Mouse (Mus musculus) liver, embryonic 14.5 days (tissue): Measurements from ENCODE around the gene Abr. TPM values are rescaled to one million over a fixed set of nuclear protein-coding genes. Genes with fewer than 3 reads are reported as not detected.

ENCODE experiments used
- ATAC-seq: fragments of 200-750 bp; cut with Nextera tagmentation; 2 replicates; pipeline ENCODE4 v1.8.0; 2017; ENCODE audit warnings: moderate number of reproducible peaks, mild to moderate bottlenecking, moderate library complexity; ENCODE audit not compliant: insufficient read depth
- DNase-seq, 3 experiments: peaks; one replicate each; pipeline ENCODE4 v3.0.0-alpha.2; 2012 to 2013; ENCODE audit warnings: low read depth in 3 of 3, low spot score in 3 of 3
- H3K27ac ChIP-seq: fragments of 300-500 bp; sonication (generic); 2 replicates; pipeline ENCODE4 v1.5.1; 2014; ENCODE audit warnings: moderate library complexity, mild to moderate bottlenecking, control low read depth, inconsistent platforms
- H3K27me3 ChIP-seq: fragments of 300-500 bp; sonication (generic); 2 replicates; pipeline ENCODE4 v1.6.1; 2014; ENCODE audit warnings: mild to moderate bottlenecking, low read length, moderate library complexity; ENCODE audit not compliant: control insufficient read depth, insufficient read depth
- H3K36me3 ChIP-seq: fragments of 300-500 bp; sonication (generic); replicated peaks from 2 replicates; pipeline ENCODE4 v1.6.1; 2014; ENCODE audit warnings: low read depth; ENCODE audit not compliant: control insufficient read depth, insufficient read depth
- H3K4me1 ChIP-seq, 2 experiments: fragments of 200-500 bp in 1 of 2; fragments of 300-500 bp in 1 of 2; sonication (generic) in 1 of 2; replicated peaks; 2 replicates each; pipeline ENCODE4 v1.6.1; 2012 to 2014; ENCODE audit warnings: antibody characterized with exemption in 1 of 2, inconsistent platforms in 1 of 2, low read length in 1 of 2; ENCODE audit not compliant: control insufficient read depth in 2 of 2, insufficient read depth in 2 of 2
- H3K4me2 ChIP-seq: fragments of 300-500 bp; sonication (generic); 2 replicates; pipeline ENCODE4 v1.6.1; 2014; ENCODE audit warnings: low read depth, mild to moderate bottlenecking, control low read depth, moderate library complexity
- H3K4me3 ChIP-seq, 2 experiments: fragments of 200-500 bp in 1 of 2; fragments of 300-500 bp in 1 of 2; sonication (generic) in 1 of 2; 2 replicates each; pipeline ENCODE4 v1.5.1; 2012 to 2014; ENCODE audit warnings: low read depth in 2 of 2, low read length in 2 of 2, mild to moderate bottlenecking in 2 of 2, control low read depth in 1 of 2, inconsistent platforms in 1 of 2, moderate library complexity in 1 of 2; ENCODE audit not compliant: insufficient read depth in 1 of 2
- H3K9ac ChIP-seq: fragments of 300-500 bp; sonication (generic); replicated peaks from 2 replicates; pipeline ENCODE4 v1.6.1; 2014; ENCODE audit warnings: mild to moderate bottlenecking, control low read depth, moderate library complexity
- H3K9me3 ChIP-seq: fragments of 300-500 bp; sonication (generic); 2 replicates; pipeline ENCODE4 v1.6.1; 2016; ENCODE audit warnings: low read length, mixed read lengths; ENCODE audit not compliant: control insufficient read depth
- CTCF ChIP-seq: IDR thresholded peaks from 2 replicates; pipeline ENCODE4 v1.5.1; 2016; ENCODE audit warnings: antibody characterized with exemption, low read depth, control low read depth
- EP300 ChIP-seq: IDR thresholded peaks from 2 replicates; pipeline ENCODE4 v1.6.1; 2016; ENCODE audit warnings: antibody characterized with exemption, low read depth
- WGBS: fragments of 180-500 bp; shearing (Covaris S2); extraction: QIAGEN DNeasy Blood & Tissue Kit; methylation state at CpG from one replicate; pipeline ENCODE4 v1.1.7; 2014; ENCODE audit not compliant: insufficient replicate concordance; 5-methylcytosine and 5-hydroxymethylcytosine counted together
- polyA plus RNA-seq, 2 experiments: library from polyadenylated mRNA; depleted of rRNA in 1 of 2; stranded (reverse) in 1 of 2; unstranded in 1 of 2; fragments of >200 nt; fragmentation: Nextera tagmentation in 1 of 2; extraction: Ambion mirVana in 1 of 2; gene quantifications; 2 replicates each; pipeline versions ENCODE4 v1.2.1 to v1.2.3; 2012 to 2014

Abr gene
- polyA plus RNA-seq, 2 experiments, result 2.3 to 3.3 TPM

- TF ChIP-seq EP300 (peak; percentile 50), CTCF (no peak)
- Histone ChIP-seq H3K27ac (peak overlapping the region; percentile 20; the same call in 1 of the 2 replicates), H3K36me3 (no peaks in the 10 kb centered on the region), H3K4me2 (no peak overlapping the region; the same call in 1 of the 2 replicates), H3K4me1 (peaks cover 5 to 20% of the 10 kb centered on the region in 2 experiments; a peak in 2 of 4 replicates), H3K27me3 (no peaks in the 10 kb centered on the region), H3K9ac (no peak overlapping the region), H3K4me3 (no peak overlapping the region), H3K9me3 (no peaks in the 10 kb centered on the region)
- ATAC-seq (peak; percentile 82), DNase-seq (peak in 1 of 3 experiments; percentile 30)
- WGBS, result 12% methylated on average over 4 of the region's 4 CpGs
Observed at GRCm38 (mm10) chr11:76593620-76594326, 28.3 kb downstream of the Abr start.

- Histone ChIP-seq H3K36me3 (no peaks in the 10 kb centered on the region), H3K4me2 (no peak overlapping the region), H3K4me1 (peaks cover 5 to 28% of the 10 kb centered on the region in 2 experiments; a peak in 2 of 4 replicates), H3K9ac (no peak overlapping the region), H3K27me3 (no peaks in the 10 kb centered on the region), H3K4me3 (no peak overlapping the region), H3K9me3 (no peaks in the 10 kb centered on the region), H3K27ac (no peak overlapping the region)
- ATAC-seq (no peak), DNase-seq (no peak)
- 41% methylated on average over 5 of the region's 5 CpGs for WGBS
- TF ChIP-seq CTCF, result no peak
- no peak for TF ChIP-seq EP300
Observed at GRCm38 (mm10) chr11:76589746-76590145, 32.4 kb downstream of the Abr start.

GRCm38 (mm10) chr11:76588632-76589485 lies 33.3 kb downstream of the Abr start:
- no peaks in the 10 kb centered on the region for H3K36me3 ChIP-seq
- H3K4me1 ChIP-seq, result peaks cover 5 to 20% of the 10 kb centered on the region in 2 experiments; a peak in 2 of 4 replicates
- H3K27ac ChIP-seq, result no peak overlapping the region
- H3K4me3 ChIP-seq, result no peak overlapping the region
- H3K9ac ChIP-seq, result no peak overlapping the region
- WGBS, result 57% methylated on average over 10 of the region's 10 CpGs
- no peak for TF ChIP-seq EP300
- TF ChIP-seq CTCF, result no peak
- DNase-seq (no peak), ATAC-seq (no peak)
- no peaks in the 10 kb centered on the region for H3K27me3 ChIP-seq
- no peaks in the 10 kb centered on the region for H3K9me3 ChIP-seq
- H3K4me2 ChIP-seq, result no peak overlapping the region

GRCm38 (mm10) chr11:76588032-76588431 lies 34.1 kb downstream of the Abr start:
- no peak overlapping the region for H3K4me2 ChIP-seq
- TF ChIP-seq CTCF (no peak), EP300 (no peak)
- DNase-seq (peak in 1 of 3 experiments; percentile 41), ATAC-seq (0 out of 2 replicates have a peak, but pooled peaks have one; percentile 41)
- no peak overlapping the region for H3K27ac ChIP-seq
- no peaks in the 10 kb centered on the region for H3K36me3 ChIP-seq
- H3K27me3 ChIP-seq, result no peaks in the 10 kb centered on the region
- H3K9ac ChIP-seq, result no peak overlapping the region; the same call in 1 of the 2 replicates
- no peak overlapping the region for H3K4me3 ChIP-seq
- peaks cover 4 to 12% of the 10 kb centered on the region in 2 experiments; a peak in 2 of 4 replicates for H3K4me1 ChIP-seq
- no peaks in the 10 kb centered on the region for H3K9me3 ChIP-seq
- WGBS, result 20% methylated on average over 2 of the region's 2 CpGs

GRCm38 (mm10) chr11:76587333-76587732 lies 34.8 kb downstream of the Abr start:
- DNase-seq (peak in 1 of 3 experiments; percentile 30), ATAC-seq (no peak)
- no peak overlapping the region for H3K4me3 ChIP-seq
- no peak overlapping the region for H3K9ac ChIP-seq
- H3K4me1 ChIP-seq, result peaks cover 0 to 9% of the 10 kb centered on the region in 2 experiments; a peak in 2 of 4 replicates
- 30% methylated on average over 1 of the region's 1 CpGs for WGBS
- H3K4me2 ChIP-seq, result no peak overlapping the region
- TF ChIP-seq CTCF (no peak), EP300 (no peak)
- H3K27me3 ChIP-seq, result no peaks in the 10 kb centered on the region
- no peaks in the 10 kb centered on the region for H3K9me3 ChIP-seq
- no peak overlapping the region for H3K27ac ChIP-seq
- H3K36me3 ChIP-seq, result no peaks in the 10 kb centered on the region
